Mouse (Mus musculus): Measurements from ENCODE around the gene Nosip.

GRCm38 (mm10) chr7:45035631-45036030 lies 26.6 kb upstream of the Nosip start:
- no peak for TF ChIP-seq EP300 (IDR thresholded peaks at IDR 0.05; ENCODE audit: low read depth)
- TF ChIP-seq CTCF (IDR thresholded peaks at IDR 0.05; ENCODE audit: low read depth): no peak

All from liver, embryonic 14.5 days (tissue).